Mouse (Mus musculus) C2C12 (cell line): ENCODE measurements around the gene Skil. TPM values are rescaled to one million over a fixed set of nuclear protein-coding genes. Genes with fewer than 3 reads are reported as not detected.

Experiments
- H3K27me3 ChIP-seq: one replicate; pipeline ENCODE4 v1.6.1; 2011; ENCODE audit not compliant: control insufficient read depth, insufficient read depth, insufficient read length
- H3K36me3 ChIP-seq: one replicate; pipeline ENCODE4 v1.6.1; 2011; ENCODE audit not compliant: control insufficient read depth, insufficient read depth
- H3K4me3 ChIP-seq: one replicate; pipeline ENCODE4 v1.5.1; 2011; ENCODE audit warnings: mild to moderate bottlenecking, control low read depth; ENCODE audit not compliant: poor library complexity, insufficient read depth, severe bottlenecking
- H3K79me2 ChIP-seq: one replicate; pipeline ENCODE4 v1.6.1; 2011; ENCODE audit not compliant: control insufficient read depth, insufficient read depth
- H3K79me3 ChIP-seq: one replicate; pipeline ENCODE4 v1.6.1; 2011; ENCODE audit warnings: low read depth, control low read depth
- H3ac ChIP-seq: one replicate; pipeline ENCODE3; 2011; ENCODE audit warnings: low read depth; ENCODE audit not compliant: control insufficient read depth, insufficient read length
- CEBPB ChIP-seq: IDR thresholded peaks from one replicate; pipeline ENCODE4 v1.6.1; 2011; ENCODE audit warnings: low read depth, mild to moderate bottlenecking, control low read depth, moderate library complexity
- CTCF ChIP-seq: IDR thresholded peaks from one replicate; pipeline ENCODE4 v1.5.1; 2011; ENCODE audit not compliant: control insufficient read depth, insufficient read depth, insufficient read length
- FOSL1 ChIP-seq: IDR thresholded peaks from one replicate; pipeline ENCODE4 v1.8.0; 2011; ENCODE audit warnings: mild to moderate bottlenecking, low read length; ENCODE audit not compliant: poor library complexity, insufficient read depth, severe bottlenecking
- MAX ChIP-seq: IDR thresholded peaks from one replicate; pipeline ENCODE4 v1.6.1; 2011; ENCODE audit warnings: mild to moderate bottlenecking, control low read depth
- MYOD1 ChIP-seq: IDR thresholded peaks from one replicate; pipeline ENCODE4 v1.6.1; 2011; ENCODE audit warnings: low read depth; ENCODE audit not compliant: control insufficient read depth, insufficient read length
- MYOG ChIP-seq: IDR thresholded peaks from one replicate; pipeline ENCODE4 v1.6.1; 2011; ENCODE audit not compliant: control insufficient read depth, insufficient read length; ENCODE audit errors: extremely low read depth
- USF1 ChIP-seq: IDR thresholded peaks from one replicate; pipeline ENCODE4 v1.6.1; 2011; ENCODE audit warnings: low read depth, mild to moderate bottlenecking, control low read depth, moderate library complexity
- polyA plus RNA-seq: library from polyadenylated mRNA; unstranded; fragments of >200 nt; fragmentation: generic; extraction: Trizol; gene quantifications from one replicate; pipeline ENCODE4 v1.2.1, GENCODE M21; 2012; ENCODE audit warnings: missing spikeins

Skil gene
- polyA plus RNA-seq, 1 experiment, result 15.0 TPM

- Histone ChIP-seq H3K79me3 (no peaks in the 10 kb centered on the region), H3K79me2 (no peaks in the 10 kb centered on the region), H3K4me3 (no peak overlapping the region), H3ac (no peak overlapping the region), H3K27me3 (no peaks in the 10 kb centered on the region), H3K36me3 (no peaks in the 10 kb centered on the region)
- no peak for TF ChIP-seq USF1
- no peak for TF ChIP-seq MAX
- no peak for TF ChIP-seq FOSL1
- TF ChIP-seq CTCF, result no peak
- no peak for TF ChIP-seq MYOD1
- TF ChIP-seq CEBPB, result no peak
- no peak for TF ChIP-seq MYOG
Measured at GRCm38 (mm10) chr3:31061786-31062120, 33.1 kb upstream of the Skil start.

DNA sequence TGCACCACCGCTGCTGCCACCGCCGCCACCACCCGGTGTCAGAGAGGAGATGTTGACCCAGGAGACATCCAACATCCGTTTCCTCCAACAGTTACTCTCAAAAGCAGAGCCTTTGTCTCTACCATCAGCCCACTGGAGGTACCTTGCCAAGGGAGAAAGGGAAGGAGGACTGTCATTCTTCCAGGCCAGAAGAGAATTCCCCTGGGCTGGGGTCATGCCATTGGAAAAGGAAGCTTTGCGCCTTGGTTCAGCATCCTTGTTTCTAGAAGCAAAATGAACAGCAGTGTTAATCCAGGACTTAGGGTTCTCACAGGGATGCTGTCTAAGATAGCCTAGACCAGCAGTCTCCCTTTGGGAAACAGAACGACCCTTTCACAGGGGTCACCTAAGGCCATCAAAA, 32.5 kb upstream of the Skil start:
- H3K36me3 ChIP-seq, result no peaks in the 10 kb centered on the region
- no peak overlapping the region for H3K4me3 ChIP-seq
- no peak for TF ChIP-seq CEBPB
- no peak for TF ChIP-seq FOSL1
- TF ChIP-seq MYOD1, result no peak
- TF ChIP-seq MAX, result no peak
- TF ChIP-seq CTCF, result no peak
- TF ChIP-seq USF1, result no peak
- no peak for TF ChIP-seq MYOG
- no peaks in the 10 kb centered on the region for H3K79me3 ChIP-seq
- H3ac ChIP-seq, result no peak overlapping the region
- no peaks in the 10 kb centered on the region for H3K27me3 ChIP-seq
- H3K79me2 ChIP-seq, result no peaks in the 10 kb centered on the region

DNA sequence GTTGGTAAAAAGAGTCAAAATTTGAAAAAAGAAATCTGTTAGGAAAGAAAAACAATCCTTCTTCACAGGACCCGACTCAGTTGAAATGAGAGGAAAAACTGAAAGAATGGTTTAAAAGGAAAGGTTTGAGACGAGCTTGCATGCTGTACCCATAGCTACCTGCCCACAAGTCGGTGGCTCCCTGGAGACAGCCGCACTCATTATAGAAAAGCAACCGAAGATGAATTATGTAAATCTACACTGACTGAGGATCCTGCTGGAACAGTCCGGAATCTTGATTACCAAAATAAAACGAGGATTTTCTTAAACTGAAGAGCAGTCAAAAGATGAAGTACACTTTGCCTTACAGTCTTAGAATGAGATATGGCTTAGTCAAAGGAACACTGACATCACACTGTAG, 26.4 kb upstream of the Skil start:
- Histone ChIP-seq H3K4me3 (no peak overlapping the region), H3K36me3 (no peaks in the 10 kb centered on the region), H3ac (no peak overlapping the region), H3K79me3 (no peaks in the 10 kb centered on the region), H3K79me2 (no peaks in the 10 kb centered on the region), H3K27me3 (no peaks in the 10 kb centered on the region)
- no peak for TF ChIP-seq MYOG
- no peak for TF ChIP-seq CTCF
- no peak for TF ChIP-seq MAX
- no peak for TF ChIP-seq USF1
- no peak for TF ChIP-seq MYOD1
- no peak for TF ChIP-seq FOSL1
- TF ChIP-seq CEBPB, result no peak

GRCm38 (mm10) chr3:31071804-31072203, 23.1 kb upstream of the Skil start:
- no peak for TF ChIP-seq CEBPB
- no peak for TF ChIP-seq FOSL1
- no peaks in the 10 kb centered on the region for H3K27me3 ChIP-seq
- no peak overlapping the region for H3ac ChIP-seq
- no peaks in the 10 kb centered on the region for H3K36me3 ChIP-seq
- H3K79me2 ChIP-seq, result no peaks in the 10 kb centered on the region
- no peak overlapping the region for H3K4me3 ChIP-seq
- no peaks in the 10 kb centered on the region for H3K79me3 ChIP-seq

DNA sequence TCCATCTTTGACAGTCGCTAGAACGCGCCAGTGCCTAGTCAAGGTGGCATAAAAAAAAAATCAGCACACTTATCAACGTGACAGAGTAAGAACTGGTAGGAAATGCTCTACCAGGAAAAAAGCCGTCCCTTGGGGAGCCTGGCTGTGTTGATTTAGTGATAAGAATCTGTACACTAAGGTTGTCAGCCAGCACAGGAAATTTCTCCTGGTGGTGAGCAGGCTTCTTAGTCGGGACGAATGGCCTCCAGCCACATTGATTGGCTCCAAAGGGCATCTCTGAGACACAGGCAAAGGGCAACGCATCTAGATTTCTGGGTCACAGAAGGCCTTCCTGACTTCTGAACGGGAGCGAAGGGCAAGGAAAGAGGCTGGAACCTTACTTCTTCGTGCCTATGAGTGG, 19.1 kb upstream of the Skil start:
- no peak for TF ChIP-seq MAX
- TF ChIP-seq CEBPB, result no peak
- no peak for TF ChIP-seq MYOG
- TF ChIP-seq MYOD1, result no peak
- no peak for TF ChIP-seq FOSL1
- no peak for TF ChIP-seq CTCF
- H3ac ChIP-seq, result no peak overlapping the region
- H3K79me3 ChIP-seq, result no peaks in the 10 kb centered on the region
- H3K4me3 ChIP-seq, result no peak overlapping the region
- no peaks in the 10 kb centered on the region for H3K79me2 ChIP-seq
- no peaks in the 10 kb centered on the region for H3K36me3 ChIP-seq
- no peaks in the 10 kb centered on the region for H3K27me3 ChIP-seq

DNA sequence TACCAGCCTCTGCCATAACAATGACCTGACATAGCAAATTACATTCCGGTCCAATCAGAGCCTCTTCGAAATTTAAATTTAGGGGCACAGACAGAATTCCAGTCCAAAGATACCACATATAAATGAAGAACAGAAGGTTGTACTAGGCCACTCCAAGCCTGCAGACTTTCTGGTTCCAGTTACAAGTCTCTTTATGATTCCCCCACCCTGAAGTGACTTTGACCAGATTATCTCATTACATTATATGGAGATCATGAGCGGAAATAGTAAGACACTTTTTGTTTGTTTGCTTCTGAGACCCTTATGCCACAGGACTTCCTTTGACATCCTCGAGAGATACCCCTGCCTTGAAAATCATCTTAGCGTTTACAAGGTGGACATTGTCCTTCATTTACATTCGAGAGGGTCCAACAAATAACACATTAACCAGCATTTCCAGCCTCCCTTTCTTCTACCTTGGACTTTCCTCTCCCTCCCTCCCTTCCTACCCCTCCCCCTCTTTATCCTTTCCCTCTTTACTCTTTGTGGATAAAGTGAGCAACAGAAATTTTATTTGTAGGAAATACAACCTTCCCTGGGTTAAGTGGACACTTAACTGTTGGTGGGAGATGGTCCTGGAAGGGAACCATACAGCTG, 17.7 kb upstream of the Skil start:
- Histone ChIP-seq H3K79me3 (no peaks in the 10 kb centered on the region), H3K36me3 (no peaks in the 10 kb centered on the region), H3K27me3 (no peaks in the 10 kb centered on the region), H3K79me2 (no peaks in the 10 kb centered on the region), H3ac (no peak overlapping the region), H3K4me3 (no peak overlapping the region)
- TF ChIP-seq USF1, result no peak
- no peak for TF ChIP-seq CEBPB
- TF ChIP-seq MAX, result no peak
- TF ChIP-seq MYOD1, result no peak
- no peak for TF ChIP-seq FOSL1
- TF ChIP-seq MYOG, result no peak
- no peak for TF ChIP-seq CTCF
